In the genomic region with DNA sequence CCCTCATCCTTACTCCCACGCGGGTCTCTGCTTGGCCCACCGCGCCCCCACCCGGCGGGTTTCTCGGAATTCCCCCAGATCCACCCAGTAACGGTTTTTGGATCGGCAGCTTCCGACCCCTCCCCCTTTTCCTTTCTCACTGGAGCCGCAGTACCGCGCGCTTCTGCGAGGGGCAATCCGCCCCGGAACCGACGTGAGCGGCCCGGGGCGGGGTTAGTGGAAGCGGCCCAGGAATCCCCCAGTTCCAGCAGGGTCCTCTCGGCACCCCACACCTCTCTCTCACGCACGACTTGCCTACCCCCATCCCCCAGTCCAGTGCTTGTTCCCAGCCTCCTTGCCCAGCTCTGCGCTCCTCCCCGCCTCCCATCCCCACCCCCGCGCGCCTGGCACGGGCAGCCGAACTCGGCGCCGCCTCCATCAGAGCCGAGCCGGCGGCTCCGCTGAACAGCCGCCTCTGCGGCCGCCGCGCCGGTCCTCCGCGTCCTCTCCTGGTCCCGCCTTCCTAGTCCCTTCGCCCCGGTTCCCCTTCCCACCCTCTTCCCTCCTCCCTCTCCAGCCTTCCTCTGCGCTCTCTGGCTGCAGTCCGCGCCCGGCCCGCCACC, we compare ENCODE assay signal across 8 mouse cellular contexts. TPM values are rescaled to one million over a fixed set of nuclear protein-coding genes. Genes with fewer than 3 reads are reported as not detected.
DNase-seq lines count a peak whose midpoint lies in the region; ATAC-seq and TF ChIP-seq lines count a peak whose summit lies in the region.

A gene (plus strand): TSS at position 420 of the 602 bp plus-strand sequence.

- peaks cover 21% of the 10 kb centered on the region for H3K27me3 ChIP-seq in lung, embryonic 16.5 days (ENCODE audit: control insufficient read depth, insufficient read depth, low read depth, low read length)
- no peaks in the 10 kb centered on the region; the same call in 1 of the 2 replicates for H3K27me3 ChIP-seq in forebrain, embryonic 16.5 days (replicated peaks; ENCODE audit: control insufficient read depth, insufficient read depth, low read length)
- H3K27me3 ChIP-seq in intestine, postnatal 0 days (replicated peaks; ENCODE audit: control insufficient read depth, insufficient read depth, low read length), result peaks cover 22% of the 10 kb centered on the region

- no peaks in the 10 kb centered on the region for H3K4me1 ChIP-seq in lung, embryonic 16.5 days (replicated peaks; ENCODE audit: control insufficient read depth, insufficient read depth, low read length)
- peaks cover 4% of the 10 kb centered on the region; the same call in 1 of the 2 replicates for H3K4me1 ChIP-seq in forebrain, embryonic 16.5 days (replicated peaks; ENCODE audit: control insufficient read depth, insufficient read depth, low read length)
- no peaks in the 10 kb centered on the region for H3K4me1 ChIP-seq in intestine, postnatal 0 days (replicated peaks; ENCODE audit: control insufficient read depth, insufficient read depth, low read length)

- no peaks in the 10 kb centered on the region for H3K36me3 ChIP-seq in lung, embryonic 16.5 days (ENCODE audit: control insufficient read depth, insufficient read depth, low read length)
- no peaks in the 10 kb centered on the region for H3K36me3 ChIP-seq in forebrain, embryonic 16.5 days (ENCODE audit: control insufficient read depth, insufficient read depth)
- no peaks in the 10 kb centered on the region for H3K36me3 ChIP-seq in intestine, postnatal 0 days (ENCODE audit: control insufficient read depth, insufficient read depth)

- H3K27ac ChIP-seq in lung, embryonic 16.5 days (ENCODE audit: low read length), result no peak within 1 kb of the TSS
- peak within 1 kb of the TSS; percentile 84 for H3K27ac ChIP-seq in forebrain, embryonic 16.5 days (ENCODE audit: low read length)
- H3K27ac ChIP-seq in intestine, postnatal 0 days (ENCODE audit: low read depth, low read length), result no peak within 1 kb of the TSS

- WGBS in lung, embryonic 16.5 days, result 1% methylated on average over 28 of the region's 56 CpGs
- under 1% methylated on average over 55 of the region's 56 CpGs for WGBS in forebrain, embryonic 16.5 days
- under 1% methylated on average over 56 of the region's 56 CpGs for WGBS in intestine, postnatal 0 days

- H3K9me3 ChIP-seq in lung, embryonic 16.5 days (ENCODE audit: control insufficient read depth, low read length), result no peaks in the 10 kb centered on the region
- H3K9me3 ChIP-seq in forebrain, embryonic 16.5 days (ENCODE audit: control insufficient read depth, low read length), result no peaks in the 10 kb centered on the region
- no peaks in the 10 kb centered on the region for H3K9me3 ChIP-seq in intestine, postnatal 0 days (ENCODE audit: control insufficient read depth)

- TF ChIP-seq CTCF in intestine, postnatal 0 days (IDR thresholded peaks at IDR 0.05; ENCODE audit: low read depth), result peak; percentile 4; the same call in 1 of the 2 replicates

- DNase-seq in lung, postnatal 14 days, result no peak
- DNase-seq in cerebellum, adult 18-20 months, result peak; percentile 50 to 66
- peak; percentile 21 for DNase-seq in liver
- DNase-seq in retina, postnatal 1 day, result peak; percentile 84

- H3K4me3 ChIP-seq in lung, embryonic 16.5 days (ENCODE audit: low read length), result peak within 1 kb of the TSS; percentile 55
- H3K4me3 ChIP-seq in forebrain, embryonic 16.5 days (replicated peaks; ENCODE audit: low read length), result peak within 1 kb of the TSS; percentile 84
- peak within 1 kb of the TSS; percentile 38 for H3K4me3 ChIP-seq in intestine, postnatal 0 days (ENCODE audit: low read depth, low read length)

- H3K9ac ChIP-seq in lung, embryonic 16.5 days (ENCODE audit: low read length), result no peak within 1 kb of the TSS
- H3K9ac ChIP-seq in forebrain, embryonic 16.5 days (replicated peaks; ENCODE audit: low read depth, low read length), result peak within 1 kb of the TSS; percentile 84
- H3K9ac ChIP-seq in intestine, postnatal 0 days (ENCODE audit: low read depth, low read length), result no peak within 1 kb of the TSS

- H3K4me2 ChIP-seq in lung, embryonic 16.5 days (ENCODE audit: low read depth, low read length), result peak within 1 kb of the TSS; percentile 86
- H3K4me2 ChIP-seq in forebrain, embryonic 16.5 days (ENCODE audit: low read length), result peak within 1 kb of the TSS; percentile 89
- peak within 1 kb of the TSS; percentile 64 for H3K4me2 ChIP-seq in intestine, postnatal 0 days (replicated peaks; ENCODE audit: low read depth)

- ATAC-seq in lung, embryonic 16.5 days (ENCODE audit: low read depth), result peak; percentile 73
- ATAC-seq in forebrain, embryonic 16.5 days, result peak; percentile 98
- ATAC-seq in intestine, postnatal 0 days, result peak; percentile 16; the same call in 1 of the 2 replicates
- ATAC-seq in megakaryocyte-erythroid progenitor cell, adult 5-6 weeks (replicated peaks; ENCODE audit: low FRiP score, low TSS enrichment, poor library complexity, severe bottlenecking), result no peak

RNA-seq across cellular contexts. Expression of the gene that starts here (rescaled TPM):
- 0.18 and 0.24 TPM in 2 replicates for polyA plus RNA-seq in lung, embryonic 16.5 days (2015; fragmentation: Nextera tagmentation; extraction: Ambion mirVana)
- 2.3 and 4.5 TPM in 2 replicates for polyA plus RNA-seq in forebrain, embryonic 16.5 days (2015; fragmentation: Nextera tagmentation; extraction: Ambion mirVana)
- 0.10 TPM in 1 of 2 replicates, not detected in the other for polyA plus RNA-seq in intestine, postnatal 0 days (2015; fragmentation: Nextera tagmentation; extraction: Ambion mirVana)
- total RNA-seq in megakaryocyte-erythroid progenitor cell, adult 5-6 weeks (2014; fragmentation: Nextera tagmentation), result not detected in 2 replicates
- total RNA-seq in megakaryocyte-erythroid progenitor cell, adult 5-6 weeks (2017), result not detected in 2 replicates

Comparison
In these comparisons a context has a peak if more than half of its experiments do, and no peak if none do; other contexts are left out.
1. Peak in ATAC-seq, H3K4me3 ChIP-seq and H3K4me2 ChIP-seq in lung, embryonic 16.5 days; RNA of the gene not detected or under 1 TPM.
2. Peak in ATAC-seq, H3K4me3 ChIP-seq and H3K4me2 ChIP-seq in intestine, postnatal 0 days; RNA of the gene not detected or under 1 TPM.